Mouse (Mus musculus): Measurements from ENCODE around the gene Cxcl13. TPM values are rescaled to one million over a fixed set of nuclear protein-coding genes. Genes with fewer than 3 reads are reported as not detected.
"Not testable (repeated sequence)": the region's sequence is repeated elsewhere in the genome, so short reads cannot be mapped to it uniquely, and the experiment has no call there.

Gene Cxcl13
- total RNA-seq, 2 experiments from 2014 or later, result 0.43 to 1.2 TPM

- Histone ChIP-seq H3K27ac (peak overlapping the region; percentile 65), H3K4me3 (no peak overlapping the region)
- no peak for DNase-seq
- no peak for TF ChIP-seq CTCF (IDR thresholded peaks at IDR 0.05)
- intact Hi-C loops (cut with DNase I), result no loop called here
Measured at GRCm38 (mm10) chr5:95946344-95946743, 10.4 kb upstream of the Cxcl13 start.

GRCm38 (mm10) chr5:95948641-95949040, 8.1 kb upstream of the Cxcl13 start:
- DNase-seq, result no peak
- H3K4me3 ChIP-seq, result no peak overlapping the region
- intact Hi-C loops (cut with DNase I), result no loop called here
- H3K27ac ChIP-seq, result no peak overlapping the region
- TF ChIP-seq CTCF (IDR thresholded peaks at IDR 0.05), result no peak

GRCm38 (mm10) chr5:95949946-95950701, 6.6 kb upstream of the Cxcl13 start:
- peak; percentile 82 for TF ChIP-seq CTCF (IDR thresholded peaks at IDR 0.05)
- Histone ChIP-seq H3K27ac (no peak overlapping the region), H3K4me3 (no peak overlapping the region)
- DNase-seq, result peak; percentile 60
- intact Hi-C loops (cut with DNase I), result loop anchor here (1.0 kb wide), 1 partner anchor 69 kb away; no protein-coding TSS in a partner anchor

GRCm38 (mm10) chr5:95964940-95965339, 8.2 kb downstream of the Cxcl13 start:
- no peak for TF ChIP-seq CTCF (IDR thresholded peaks at IDR 0.05)
- intact Hi-C loops (cut with DNase I), result no loop called here
- DNase-seq, result no peak

GRCm38 (mm10) chr5:95966621-95967020, 9.9 kb downstream of the Cxcl13 start:
- DNase-seq, result peak; percentile 38
- TF ChIP-seq CTCF (IDR thresholded peaks at IDR 0.05), result no peak
- H3K27ac ChIP-seq, result no peak overlapping the region
- intact Hi-C loops (cut with DNase I), result no loop called here
- H3K4me3 ChIP-seq, result no peak overlapping the region

More at GRCm38 (mm10) chr5:95964940-95965339, 8.2 kb downstream of the Cxcl13 start:
- Histone ChIP-seq H3K27ac (no peak overlapping the region), H3K4me3 (no peak overlapping the region)

GRCm38 (mm10) chr5:95970845-95971244, 14.1 kb downstream of the Cxcl13 start:
- no peak overlapping the region for H3K4me3 ChIP-seq
- peak; percentile 40 for DNase-seq
- intact Hi-C loops (cut with DNase I), result loop anchor here (1.0 kb wide), 1 partner anchor 90 kb away; no protein-coding TSS in a partner anchor
- no peak overlapping the region for H3K27ac ChIP-seq
- peak; percentile 65 for TF ChIP-seq CTCF (IDR thresholded peaks at IDR 0.05)

- H3K4me3 ChIP-seq, result no peak overlapping the region
- peak; percentile 23 for TF ChIP-seq CTCF (IDR thresholded peaks at IDR 0.05)
- no peak for DNase-seq
- intact Hi-C loops (cut with DNase I), result no loop called here
- H3K27ac ChIP-seq, result no peak overlapping the region
Measured at GRCm38 (mm10) chr5:95972208-95972607, 15.5 kb downstream of the Cxcl13 start.

GRCm38 (mm10) chr5:95973806-95974205, 17.1 kb downstream of the Cxcl13 start:
- H3K27ac ChIP-seq; DNase-seq; H3K4me3 ChIP-seq; intact Hi-C loops (cut with DNase I): not testable (repeated sequence)

- H3K27ac ChIP-seq, result no peak overlapping the region
- intact Hi-C loops (cut with DNase I), result no loop called here
- no peak for TF ChIP-seq CTCF (IDR thresholded peaks at IDR 0.05)
- DNase-seq, result no peak
- H3K4me3 ChIP-seq, result no peak overlapping the region
Measured at GRCm38 (mm10) chr5:95976299-95976698, 19.5 kb downstream of the Cxcl13 start.

GRCm38 (mm10) chr5:95983797-95984486, 27.2 kb downstream of the Cxcl13 start:
- TF ChIP-seq CTCF (IDR thresholded peaks at IDR 0.05), result no peak
- Histone ChIP-seq H3K27ac (no peak overlapping the region), H3K4me3 (no peak overlapping the region)
- DNase-seq, result no peak
- intact Hi-C loops (cut with DNase I), result no loop called here

- TF ChIP-seq CTCF (IDR thresholded peaks at IDR 0.05), result no peak
- Histone ChIP-seq H3K4me3 (no peak overlapping the region), H3K27ac (no peak overlapping the region)
- DNase-seq, result no peak
- intact Hi-C loops (cut with DNase I), result no loop called here
Measured at GRCm38 (mm10) chr5:95991339-95992292, 34.9 kb downstream of the Cxcl13 start.

- Histone ChIP-seq H3K4me3 (no peak overlapping the region), H3K27ac (no peak overlapping the region)
- intact Hi-C loops (cut with DNase I), result no loop called here
- no peak for TF ChIP-seq CTCF (IDR thresholded peaks at IDR 0.05)
- no peak for DNase-seq
Measured at GRCm38 (mm10) chr5:95997276-95997675, 40.5 kb downstream of the Cxcl13 start.
